Mouse (Mus musculus): ENCODE measurements around the gene Alox12b.

Alox12b gene

GRCm38 (mm10) chr11:69172606-69173005 is 15.8 kb downstream of the Alox12b start:
- DNase-seq (ENCODE audit: low spot score in 2 of 2), result no peak

GRCm38 (mm10) chr11:69174722-69175121 is 17.9 kb downstream of the Alox12b start:
- DNase-seq (ENCODE audit: low spot score in 2 of 2), result no peak

GRCm38 (mm10) chr11:69178525-69178924 is 21.7 kb downstream of the Alox12b start:
- DNase-seq (ENCODE audit: low spot score in 2 of 2), result no peak

GRCm38 (mm10) chr11:69179512-69179911 is 22.7 kb downstream of the Alox12b start:
- DNase-seq (ENCODE audit: low spot score in 2 of 2), result no peak

- DNase-seq (ENCODE audit: low spot score in 2 of 2), result no peak
Measured at GRCm38 (mm10) chr11:69180120-69180519, 23.3 kb downstream of the Alox12b start.

- no peak for DNase-seq (ENCODE audit: low spot score in 2 of 2)
Measured at GRCm38 (mm10) chr11:69185031-69185430, 28.2 kb downstream of the Alox12b start.

- DNase-seq (ENCODE audit: low spot score in 2 of 2), result no peak
Measured at GRCm38 (mm10) chr11:69185936-69186335, 29.1 kb downstream of the Alox12b start.

GRCm38 (mm10) chr11:69192840-69193239 is 36.1 kb downstream of the Alox12b start:
- peak in 1 of 2 experiments; percentile 28 for DNase-seq (ENCODE audit: low spot score in 2 of 2)

- no peak for DNase-seq (ENCODE audit: low spot score in 2 of 2)
Measured at GRCm38 (mm10) chr11:69196766-69197165, 40.0 kb downstream of the Alox12b start.

- no peak for DNase-seq (ENCODE audit: low spot score in 2 of 2)
Measured at GRCm38 (mm10) chr11:69197194-69197593, 40.4 kb downstream of the Alox12b start.

GRCm38 (mm10) chr11:69197743-69198142 is 41.0 kb downstream of the Alox12b start, which contains the start of gene Alox8:
TSS of gene Alox8 (minus strand) at chr11:69197843.
- no peak for DNase-seq (ENCODE audit: low spot score in 2 of 2)

- DNase-seq (ENCODE audit: low spot score in 2 of 2), result no peak
Measured at GRCm38 (mm10) chr11:69199251-69199650, 42.5 kb downstream of the Alox12b start.

GRCm38 (mm10) chr11:69200231-69200630 is 43.4 kb downstream of the Alox12b start:
- DNase-seq (ENCODE audit: low spot score in 2 of 2), result no peak

GRCm38 (mm10) chr11:69202469-69203230 is 45.9 kb downstream of the Alox12b start:
- DNase-seq (ENCODE audit: low spot score in 2 of 2), result no peak

GRCm38 (mm10) chr11:69211431-69211830 is 54.6 kb downstream of the Alox12b start:
- peak; percentile 34 for DNase-seq (ENCODE audit: low spot score in 2 of 2)

- no peak for DNase-seq (ENCODE audit: low spot score in 2 of 2)
Measured at GRCm38 (mm10) chr11:69217411-69217810, 60.6 kb downstream of the Alox12b start.

- no peak for DNase-seq (ENCODE audit: low spot score in 2 of 2)
Measured at GRCm38 (mm10) chr11:69218661-69219060, 61.9 kb downstream of the Alox12b start.
